Mouse (Mus musculus) forebrain, embryonic 11.5 days (tissue): Measurements from ENCODE around the gene Folr2. TPM values are rescaled to one million over a fixed set of nuclear protein-coding genes. Genes with fewer than 3 reads are reported as not detected.

ENCODE experiments used
- microRNA-seq: library from miRNA; unstranded; fragments of <30 nt; microRNA quantifications from one replicate; pipeline ENCODE4, GENCODE M21; 2016; ENCODE audit not compliant: insufficient number of aligned reads
- polyA plus RNA-seq: library from polyadenylated mRNA; unstranded; fragments of >200 nt; fragmentation: Nextera tagmentation; extraction: Ambion mirVana; gene quantifications from 2 replicates; pipeline ENCODE4 v1.2.1, GENCODE M21; 2014

The Folr2 gene
- polyA plus RNA-seq, 1 experiment from 2014 or later, result 0.94 TPM

Small RNA genes lying within 50 kb of the gene (microRNA-seq; reads per million reads assigned to microRNA genes)
- not detected for gene Gm22655

Other genes with a start within 250 kb of the Folr2 start
- gene Clpb, start 193.6 kb downstream of the Folr2 start, polyA plus RNA-seq, result 43.5 and 47.5 TPM in 2 replicates
- 0.12 and 0.44 TPM in 2 replicates for gene Phox2a, start 38.9 kb downstream of the Folr2 start, polyA plus RNA-seq
- gene Inppl1, start 19.0 kb downstream of the Folr2 start, polyA plus RNA-seq, result 46.0 and 46.3 TPM in 2 replicates
- 102 and 103 TPM in 2 replicates for gene Anapc15, start 6.5 kb upstream of the Folr2 start, polyA plus RNA-seq
- gene Folr1, start 13.6 kb upstream of the Folr2 start, polyA plus RNA-seq, result 10.5 and 11.4 TPM in 2 replicates
- gene Lamtor1, start 48.7 kb upstream of the Folr2 start, polyA plus RNA-seq, result 126 and 145 TPM in 2 replicates
- 0.53 and 0.56 TPM in 2 replicates for gene Tomt, start 49.2 kb upstream of the Folr2 start, polyA plus RNA-seq
- 8.3 and 8.6 TPM in 2 replicates for gene Lrrc51, start 76.7 kb upstream of the Folr2 start, polyA plus RNA-seq
- 112 and 114 TPM in 2 replicates for gene Numa1, start 76.9 kb upstream of the Folr2 start, polyA plus RNA-seq
- 4.1 and 5.5 TPM in 2 replicates for gene Il18bp, start 161.5 kb upstream of the Folr2 start, polyA plus RNA-seq
- gene Rnf121, start 208.3 kb upstream of the Folr2 start, polyA plus RNA-seq, result 30.2 and 31.9 TPM in 2 replicates
- 36.9 and 38.8 TPM in 2 replicates for gene Xndc1, start 208.3 kb upstream of the Folr2 start, polyA plus RNA-seq
- 2.1 and 2.4 TPM in 2 replicates for gene Xntrpc, start 208.5 kb upstream of the Folr2 start, polyA plus RNA-seq
- gene Trpc2, start 225.9 kb upstream of the Folr2 start, polyA plus RNA-seq, result not detected in 2 replicates
- 0.52 and 0.89 TPM in 2 replicates for gene Art1, start 244.5 kb upstream of the Folr2 start, polyA plus RNA-seq